Comparison of ENCODE assay signal across 1 mouse cellular context in genomic region chr17:40903345-40903744, GRCm38 (mm10).
A peak's percentile ranks its signal among the peaks of the same experiment; 100 is the strongest.
TF ChIP-seq lines count a peak whose summit lies in the region.

No protein-coding gene starts in this region.

TF ChIP-seq in MEL, 35 proteins besides CTCF, POLR2A, EP300 and RAD21 (continued from another document):
- TF ChIP-seq ZNF384 (IDR thresholded peaks at IDR 0.05; ENCODE audit: low read depth, low read length) (peak; percentile 98), CHD2 (IDR thresholded peaks at IDR 0.05; ENCODE audit: low read length) (no peak), MAX (IDR thresholded peaks at IDR 0.05; ENCODE audit: low read length) (no peak), ZC3H11A (IDR thresholded peaks at IDR 0.05; ENCODE audit: low read depth, low read length) (no peak), JUND (IDR thresholded peaks at IDR 0.05; ENCODE audit: low read depth, low read length) (no peak)
